Mouse (Mus musculus): ENCODE measurements around the gene Syde2.
"Not testable (repeated sequence)": the region's sequence is repeated elsewhere in the genome, so short reads cannot be mapped to it uniquely, and the experiment has no call there.

The Syde2 gene

DNA sequence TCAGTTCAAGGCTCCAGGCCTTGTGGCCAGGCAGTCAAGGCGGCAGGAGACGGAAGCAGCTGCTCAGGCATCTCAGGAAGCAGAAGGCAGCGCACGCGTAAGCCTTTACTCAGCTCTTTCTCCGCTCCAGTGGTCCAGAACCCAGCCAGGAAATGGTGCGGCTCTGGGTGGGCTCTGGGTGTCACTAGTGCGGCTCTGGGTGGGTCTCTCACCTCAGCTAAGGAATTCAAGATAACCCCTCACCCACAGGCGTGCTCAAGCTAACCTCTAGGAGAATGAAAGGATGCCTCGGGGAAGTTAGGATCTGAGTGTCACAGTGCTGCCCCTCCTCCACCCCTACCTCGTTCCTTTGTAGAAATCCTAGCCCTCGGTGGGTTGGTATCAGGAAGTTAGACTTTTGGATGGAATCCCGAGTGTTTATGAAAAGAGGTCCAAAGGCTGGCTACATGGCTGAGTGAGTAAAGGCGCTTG is 18.6 kb upstream of the Syde2 start:
- no peak for DNase-seq

DNA sequence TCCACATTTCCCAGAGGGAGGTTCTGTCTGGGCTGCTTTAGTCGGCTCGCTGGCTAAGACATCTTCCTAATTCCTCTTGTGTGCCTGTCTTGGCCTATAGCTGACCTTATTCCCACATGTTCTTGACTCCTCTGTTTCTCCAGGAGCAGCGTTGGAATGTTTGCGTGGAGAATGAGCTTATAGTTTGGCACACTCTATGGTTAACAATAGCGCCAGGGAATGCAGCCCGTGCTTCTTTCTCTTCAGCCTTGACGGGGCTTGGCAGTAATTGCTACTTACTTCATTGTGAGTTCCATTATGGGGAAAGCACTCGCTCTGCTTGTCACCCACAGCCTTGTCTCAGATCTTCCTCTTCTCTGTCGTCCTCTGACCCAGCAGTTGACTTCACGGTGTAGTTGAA is 16.2 kb upstream of the Syde2 start:
- DNase-seq = no peak

DNA sequence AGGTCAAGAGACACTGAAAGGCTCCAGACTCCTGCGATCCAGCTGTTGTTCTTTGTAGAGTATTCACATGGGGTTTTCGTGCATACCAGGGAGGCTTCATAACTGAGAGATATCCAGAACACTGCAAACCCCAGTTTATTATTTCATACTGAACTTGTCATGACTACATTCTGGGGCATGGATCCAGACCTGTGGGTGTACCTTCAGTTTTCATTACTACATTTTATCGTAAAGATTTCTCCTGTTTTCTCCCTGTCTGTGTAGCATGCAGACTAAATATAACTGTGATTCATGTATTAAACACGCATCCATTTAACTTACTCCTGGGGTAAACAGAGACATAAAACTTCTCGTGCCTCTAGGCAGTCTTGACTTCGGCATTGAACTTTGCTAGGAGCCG is 12.7 kb upstream of the Syde2 start:
- no peak for DNase-seq

DNA sequence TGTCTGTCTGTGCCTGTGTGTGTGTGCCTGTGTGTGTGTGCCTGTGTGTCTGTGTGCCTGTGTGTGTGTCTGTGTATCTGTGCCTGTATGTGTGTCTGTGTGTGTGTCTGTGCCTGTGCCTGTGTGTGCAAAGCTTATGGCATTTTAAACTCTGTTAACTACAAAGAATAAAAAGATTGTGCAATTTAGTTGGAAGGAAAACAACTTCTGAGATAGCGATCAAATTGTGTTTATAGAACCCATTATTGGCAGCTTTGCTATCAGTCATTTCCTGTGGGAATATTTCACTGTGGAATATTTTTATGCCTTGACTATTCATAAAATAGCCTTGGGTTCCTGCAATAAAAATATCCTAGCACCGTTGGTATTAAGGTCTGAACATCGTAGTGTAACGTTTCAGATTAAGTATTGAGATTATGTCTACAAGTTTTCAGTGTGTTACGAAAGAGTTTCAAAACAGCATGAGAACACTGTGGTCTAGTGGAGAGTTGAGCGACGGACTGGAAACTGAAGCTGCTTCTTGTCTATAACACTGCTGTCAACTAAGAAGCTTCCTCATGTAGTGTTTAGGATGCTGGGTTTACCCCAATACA is 2.2 kb upstream of the Syde2 start:
- DNase-seq = no peak

DNA sequence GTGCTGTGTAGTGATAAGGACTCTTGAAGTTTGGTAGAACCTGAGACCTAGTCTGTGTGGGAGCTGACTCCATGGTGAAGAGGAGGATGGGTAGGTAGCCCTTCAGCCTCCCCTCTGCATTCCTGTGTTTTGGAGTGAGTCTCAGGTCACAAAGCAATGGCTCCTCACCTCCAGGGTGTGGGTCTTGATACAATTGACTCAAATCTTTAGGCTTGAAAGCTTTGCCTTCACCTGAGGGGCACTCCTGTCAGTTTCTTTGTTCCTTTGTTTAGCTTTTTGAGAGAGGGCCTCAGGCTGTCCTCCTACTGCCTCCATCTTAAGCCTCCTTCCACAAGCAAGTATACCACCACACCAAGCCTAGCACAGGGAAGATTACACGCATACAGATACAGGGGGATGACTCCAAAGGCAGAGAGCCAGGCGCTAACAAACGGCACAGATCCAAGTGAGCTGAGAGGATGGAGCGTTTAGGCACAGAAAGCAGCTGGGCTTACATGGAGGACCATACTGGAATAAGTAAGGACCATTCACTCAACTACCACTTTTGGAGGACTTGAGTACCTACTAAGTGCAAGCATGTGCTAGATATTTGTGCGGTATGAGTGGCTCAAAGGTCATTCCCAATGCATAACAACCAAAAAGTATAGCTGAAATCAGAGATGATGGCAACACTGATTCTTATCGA is 1.2 kb upstream of the Syde2 start:
- no peak for DNase-seq

DNA sequence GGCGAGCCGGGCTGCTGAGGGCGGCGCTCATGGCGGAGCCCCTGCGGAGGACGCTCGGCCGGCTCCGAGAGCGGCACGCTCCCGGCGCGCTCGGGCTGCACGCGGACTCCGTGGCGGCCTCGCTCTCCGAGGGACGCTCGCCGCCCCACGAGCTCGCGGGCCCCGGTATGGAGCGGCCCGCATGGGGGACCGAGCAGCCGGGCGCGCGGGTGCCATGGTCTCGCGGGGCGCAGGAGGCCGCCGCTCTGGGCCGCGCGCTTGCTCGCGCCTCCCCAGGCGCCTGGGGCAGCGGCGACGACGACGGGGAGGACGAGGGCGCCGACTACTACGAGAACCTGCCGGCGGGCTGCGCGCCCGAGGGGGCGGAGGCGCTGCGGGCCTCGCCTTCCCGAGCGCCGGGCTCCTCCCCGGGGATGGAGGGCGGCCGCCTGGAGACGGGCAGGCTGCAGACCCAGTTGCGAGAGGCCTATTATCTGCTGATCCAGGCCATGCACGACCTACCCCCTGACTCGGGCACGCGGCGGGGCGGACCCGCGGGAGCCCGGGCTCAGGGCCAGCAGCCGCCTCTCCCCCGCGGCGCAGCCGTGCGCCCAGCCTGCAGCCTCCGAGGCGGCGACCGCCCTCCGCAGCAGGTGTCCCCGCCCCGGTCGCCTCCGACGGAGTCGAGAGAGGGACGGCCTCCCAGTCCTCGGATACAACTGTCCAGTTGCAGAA is 457 bp downstream of the Syde2 start:
- DNase-seq = peak; percentile 29 to 46

DNA sequence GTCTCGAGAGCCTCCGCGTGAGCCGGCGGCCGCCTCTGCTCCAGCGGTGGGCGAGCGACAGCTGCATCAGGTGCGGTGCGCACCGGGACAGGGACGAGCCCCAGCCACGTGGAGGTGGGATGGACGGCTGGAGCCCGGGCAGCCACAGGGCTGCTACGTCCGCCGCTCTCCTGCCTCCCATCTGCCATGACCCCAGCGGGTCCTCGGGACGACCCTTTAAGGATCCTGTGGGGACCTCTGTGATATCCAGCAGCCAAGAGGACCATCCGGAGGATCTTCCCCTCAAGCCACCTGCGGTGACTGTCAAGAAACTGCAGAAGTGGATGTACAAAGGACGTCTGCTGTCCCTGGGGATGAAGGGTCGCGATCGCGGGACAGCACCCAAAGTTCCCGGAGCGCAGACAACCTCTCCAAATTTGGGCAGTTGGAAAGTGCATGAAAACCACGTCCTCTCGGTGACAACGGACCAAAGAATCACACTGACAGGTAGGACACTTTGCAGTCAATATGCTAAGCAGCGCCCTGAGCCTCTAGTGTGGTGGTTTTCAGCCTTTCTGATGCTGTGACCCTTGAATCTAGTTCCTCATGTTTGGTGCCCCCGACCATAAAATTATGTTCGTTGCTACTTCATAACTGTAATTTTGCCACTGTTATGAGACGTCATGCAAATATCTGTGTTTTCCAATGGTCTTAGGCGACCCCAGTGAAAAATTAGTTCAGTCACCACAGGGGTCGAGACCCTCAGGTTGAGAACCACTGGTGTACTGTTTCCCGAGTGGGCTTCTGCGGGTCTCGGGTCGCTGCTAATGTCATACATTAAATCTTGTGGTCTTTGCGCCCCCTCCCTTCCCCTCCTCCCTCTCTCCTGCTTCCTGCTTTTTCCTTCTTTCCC is 1.3 kb downstream of the Syde2 start:
- no peak for DNase-seq

DNA sequence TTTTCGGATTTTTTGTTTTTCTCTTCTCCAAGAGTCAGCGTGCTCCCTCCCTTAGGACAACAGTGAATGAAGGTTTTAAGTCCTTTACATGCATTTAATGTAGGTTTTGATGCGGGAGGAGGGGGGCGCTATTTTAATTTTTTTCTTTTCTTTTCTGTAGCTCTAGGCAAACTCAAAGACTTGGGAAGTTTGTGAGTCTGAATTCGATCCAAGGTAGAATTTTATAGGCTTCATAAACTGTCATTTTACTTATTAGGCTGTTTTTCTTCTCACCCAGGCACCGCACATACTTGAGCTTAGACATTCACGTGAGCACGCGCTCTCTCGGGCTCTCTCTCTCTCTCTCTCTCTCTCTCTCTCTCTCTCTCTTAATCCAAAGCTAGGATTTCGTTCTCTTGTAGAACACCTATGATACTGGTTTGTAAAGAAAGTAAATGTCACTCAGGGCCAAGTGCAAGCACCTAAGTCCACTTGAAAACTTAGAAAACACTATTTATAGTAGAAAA is 2.0 kb downstream of the Syde2 start:
- no peak for DNase-seq

DNA sequence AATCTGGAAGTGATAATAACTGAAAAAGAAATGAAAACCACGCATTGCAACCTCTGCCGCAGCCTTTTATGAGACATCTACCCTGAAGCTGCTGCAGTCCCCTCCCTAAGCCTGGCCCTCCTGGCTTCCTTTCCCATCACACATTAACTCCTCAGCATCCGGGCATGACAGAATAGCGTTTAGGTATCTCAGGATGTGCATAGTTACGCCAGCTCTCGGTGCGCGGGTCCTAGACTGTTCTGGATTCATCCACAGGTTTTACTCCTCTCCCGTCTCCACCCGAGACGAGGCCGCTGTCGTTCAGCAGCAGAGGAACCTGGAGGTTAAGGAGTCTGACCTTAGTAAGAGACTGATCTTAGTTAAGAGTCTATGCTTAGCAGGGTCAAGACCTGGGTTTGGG is 3.5 kb downstream of the Syde2 start:
- no peak for DNase-seq

DNA sequence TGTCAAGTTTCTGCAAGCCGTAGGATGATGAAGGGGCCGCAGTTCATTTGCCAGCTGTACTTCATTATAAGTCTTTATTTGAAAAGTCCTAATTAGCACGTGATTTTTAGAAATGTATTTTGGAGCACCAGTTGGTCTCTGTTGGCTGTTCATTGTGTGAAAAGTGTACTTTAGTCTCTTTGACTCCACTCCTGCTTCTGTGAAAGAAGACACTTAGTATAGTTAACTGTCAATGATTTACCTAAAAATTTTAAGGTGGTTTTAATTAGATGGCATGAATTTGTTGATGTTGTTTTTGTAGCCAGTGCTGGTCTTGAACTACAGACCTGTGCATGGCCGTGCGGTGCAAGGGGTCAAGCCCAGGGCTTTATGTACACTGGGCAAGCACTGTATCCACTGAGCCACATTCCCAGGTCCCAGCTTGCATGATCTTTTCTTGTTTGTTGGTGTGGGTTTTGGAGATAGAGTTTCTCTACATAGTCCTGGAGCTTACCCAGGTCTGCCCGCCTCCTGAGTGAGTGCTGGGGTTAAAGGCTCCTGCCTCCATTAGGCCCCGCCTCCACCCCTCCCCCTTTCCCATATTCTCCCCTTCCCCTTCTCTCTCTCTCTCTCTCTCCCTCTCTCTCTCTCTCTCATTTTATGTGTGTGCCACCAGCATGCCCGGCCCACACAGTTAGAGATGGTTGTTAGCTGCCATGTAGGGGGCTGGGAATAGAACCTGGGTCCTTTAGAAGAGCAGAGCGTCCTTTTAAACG is 4.5 kb downstream of the Syde2 start:
- no peak for DNase-seq

DNA sequence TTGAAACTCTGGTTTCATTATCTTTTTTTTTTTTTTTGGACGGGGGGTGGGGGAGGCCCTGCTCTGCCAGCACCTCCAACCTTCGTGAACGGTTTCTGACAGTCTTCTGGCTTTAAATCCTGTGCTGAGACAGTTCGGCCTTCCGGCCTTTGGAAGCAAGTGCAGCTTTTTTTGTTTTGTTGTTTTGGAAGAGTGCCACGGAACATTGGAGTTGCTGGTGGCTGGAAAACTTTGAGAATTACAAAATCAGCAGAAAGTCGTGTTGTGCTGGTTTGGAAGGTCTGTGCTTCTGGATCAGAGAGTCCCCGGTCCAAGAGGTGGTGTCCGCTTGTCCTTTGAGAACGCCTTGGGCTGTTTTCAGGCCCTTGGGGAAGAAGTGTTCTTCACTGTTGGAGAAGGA is 5.1 kb downstream of the Syde2 start:
- no peak for DNase-seq

DNA sequence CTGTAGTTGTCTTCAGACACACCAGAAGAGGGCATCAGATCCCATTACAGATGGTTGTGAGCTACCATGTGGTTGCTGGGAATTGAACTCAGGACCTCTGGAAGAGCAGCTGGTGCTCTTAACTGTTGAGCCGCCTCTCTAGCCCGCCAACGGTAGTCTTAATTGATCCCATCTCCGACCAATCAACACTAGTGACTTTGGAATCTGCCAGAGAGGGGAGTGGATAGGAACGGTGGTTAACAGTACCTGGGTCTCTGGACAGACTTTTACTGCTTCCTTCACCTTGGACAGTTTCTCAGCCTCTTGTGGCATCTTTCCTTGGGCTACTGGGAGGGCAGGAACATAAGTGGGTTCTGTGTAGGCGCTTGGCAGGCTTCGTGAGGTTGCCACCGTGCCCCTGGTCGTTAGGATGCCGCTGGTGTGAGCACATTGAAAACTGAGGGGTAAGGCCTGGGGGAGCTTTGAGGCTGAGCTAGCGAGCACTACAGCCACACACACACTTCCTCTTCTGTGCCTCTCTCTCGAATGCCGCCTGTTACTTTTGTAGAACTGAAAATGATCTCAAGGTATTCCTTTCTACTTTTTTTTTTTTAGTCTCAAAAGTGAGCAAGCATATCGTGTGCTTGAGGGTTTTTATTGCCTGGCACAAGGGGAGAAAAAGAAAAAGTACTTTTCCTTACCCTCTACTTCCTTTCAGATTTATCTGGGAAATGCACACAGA is 6.0 kb downstream of the Syde2 start:
- no peak for DNase-seq

DNA sequence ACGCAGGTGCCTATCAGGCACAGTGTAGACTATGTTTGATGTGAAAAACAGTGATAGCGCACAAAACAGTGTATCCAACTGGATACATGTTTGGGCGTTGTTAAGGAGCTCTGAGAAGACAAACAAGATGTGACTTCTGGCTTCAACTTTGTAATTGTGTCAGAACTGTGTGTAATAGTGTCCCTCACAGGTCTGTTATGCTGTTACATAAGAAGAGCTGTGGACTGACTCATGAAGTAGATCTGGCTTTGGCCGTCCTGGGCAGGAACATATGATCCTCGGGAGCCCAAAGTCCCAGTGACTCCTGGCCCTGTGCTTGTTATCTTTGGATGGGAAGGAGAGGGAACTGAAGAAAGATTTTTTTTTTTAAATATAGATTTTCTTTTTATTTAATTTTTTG is 7.8 kb downstream of the Syde2 start:
- DNase-seq = no peak

DNA sequence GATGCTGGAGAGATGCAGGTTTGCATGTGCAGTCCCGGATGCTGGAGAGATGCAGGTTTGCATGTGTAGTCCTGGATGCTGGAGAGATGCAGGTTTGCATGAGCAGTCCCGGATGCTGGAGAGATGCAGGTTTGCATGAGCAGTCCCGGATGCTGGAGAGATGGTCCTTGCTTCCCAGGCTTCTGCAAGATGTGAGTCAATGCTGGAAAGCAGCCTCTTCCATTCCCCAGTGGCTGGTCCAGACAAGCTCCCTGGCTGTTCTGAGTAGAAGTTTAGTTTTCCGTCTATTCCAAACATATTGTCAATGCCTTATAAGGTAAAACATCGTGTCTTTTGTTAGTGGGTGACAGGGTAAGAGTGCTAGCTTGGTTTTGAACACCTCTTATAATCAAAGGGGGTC is 8.9 kb downstream of the Syde2 start:
- not testable (repeated sequence) for DNase-seq

DNA sequence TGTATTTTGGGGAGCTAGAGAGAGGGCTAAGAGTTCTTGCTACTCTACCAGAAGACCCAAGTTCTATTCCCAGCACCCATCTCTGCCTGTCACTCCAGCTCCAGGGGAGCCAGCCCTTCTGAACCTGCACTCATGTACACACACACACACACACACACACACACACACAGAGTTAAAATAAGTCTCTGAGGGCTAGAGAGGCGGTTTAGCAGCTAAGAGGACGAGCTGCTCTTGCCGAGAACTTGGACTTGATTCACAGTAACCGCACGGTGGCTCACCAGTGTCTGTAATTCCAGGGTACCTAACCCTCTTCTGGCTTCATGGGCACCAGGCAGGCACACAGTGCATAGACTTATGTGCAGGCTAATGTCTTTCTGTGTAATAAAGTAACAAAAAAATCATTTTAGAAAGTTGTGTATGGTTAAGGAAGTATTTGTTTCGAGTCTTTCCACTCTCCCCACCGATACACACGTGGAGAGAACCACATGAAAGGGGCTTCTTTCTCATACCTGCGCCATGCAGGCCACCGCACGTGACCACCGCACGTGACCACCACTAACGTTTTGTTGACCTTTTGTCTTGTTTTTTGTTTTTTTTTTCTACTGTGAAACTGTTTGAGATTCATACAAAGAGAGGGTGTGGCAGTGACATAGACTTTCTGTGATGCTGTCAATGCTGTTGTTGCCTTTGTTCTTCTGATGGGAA is 16.8 kb downstream of the Syde2 start:
- no peak for DNase-seq

DNA sequence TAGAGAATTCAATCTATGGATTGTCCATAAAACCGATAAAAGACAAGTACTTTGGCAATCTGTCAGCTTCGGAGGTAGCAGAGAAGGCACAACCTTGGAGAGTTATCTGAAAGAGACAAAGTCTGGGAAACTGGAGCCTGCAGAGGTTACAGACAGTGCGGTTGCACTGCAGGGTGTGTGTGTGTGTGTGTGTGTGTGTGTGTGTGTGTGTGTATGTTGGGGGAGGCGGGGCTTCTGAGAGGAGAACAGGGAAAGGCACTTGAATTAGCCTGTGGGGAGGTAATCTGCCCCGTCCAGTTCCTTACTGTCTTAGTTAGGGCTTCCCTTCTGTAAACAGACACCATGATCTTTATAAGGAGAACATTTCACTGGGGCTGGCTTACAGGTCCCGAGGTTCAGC is 20.2 kb downstream of the Syde2 start:
- DNase-seq = no peak

DNA sequence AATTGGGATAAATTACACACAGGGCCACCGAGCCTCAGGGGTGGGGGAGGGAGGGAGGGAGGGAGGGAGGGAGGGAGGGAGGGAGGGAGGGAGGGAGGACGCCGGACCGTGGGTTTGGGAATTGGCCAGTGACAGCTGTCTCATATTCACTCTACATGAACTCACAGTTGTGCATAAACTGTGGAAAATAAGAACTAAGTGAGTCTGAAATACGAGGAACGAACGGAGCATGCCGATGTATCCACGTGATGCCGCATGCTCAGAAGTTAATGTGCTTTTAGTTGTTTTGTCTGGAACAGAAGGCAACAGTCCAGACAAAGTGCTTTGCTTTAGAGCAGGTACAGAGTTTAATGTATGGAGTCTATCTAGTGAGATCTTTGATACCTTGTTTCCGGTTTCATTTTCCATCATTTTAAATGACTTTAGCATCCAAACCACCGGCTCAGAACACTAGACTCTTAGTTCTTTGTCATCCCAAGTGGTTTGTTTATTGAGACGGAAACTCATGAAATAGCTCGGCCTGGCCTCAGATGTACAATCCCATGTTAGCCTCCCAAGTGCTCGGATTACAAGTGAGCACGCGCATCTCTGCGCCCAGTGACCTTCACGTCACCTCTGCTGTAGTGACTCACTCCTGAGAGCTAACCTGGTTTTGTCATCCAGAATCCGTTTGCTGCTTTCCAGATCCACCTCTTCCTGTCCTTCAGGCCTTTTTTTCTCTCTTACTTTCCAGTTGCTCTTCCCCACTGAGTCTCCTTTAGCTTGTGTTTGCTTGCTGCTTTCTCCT is 22.4 kb downstream of the Syde2 start:
- DNase-seq = no peak

DNA sequence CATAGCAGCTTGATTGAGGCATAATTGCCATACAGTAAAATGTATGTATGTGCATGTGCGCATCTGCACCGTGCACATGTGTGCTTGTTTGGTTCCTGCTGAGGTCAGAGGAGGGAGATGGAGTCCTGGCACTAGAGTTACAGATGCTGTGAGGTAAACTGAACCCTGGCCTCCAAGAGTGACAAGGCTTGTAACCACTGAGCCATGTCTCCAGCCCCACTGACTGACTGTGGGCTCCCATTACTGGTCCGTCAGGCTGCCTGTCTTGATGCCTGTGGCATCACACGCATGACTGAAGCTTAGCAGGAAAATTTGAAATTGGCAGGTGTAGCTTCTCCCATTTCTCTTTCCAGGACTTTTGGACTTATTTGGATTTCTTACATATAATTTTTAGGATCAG is 23.1 kb downstream of the Syde2 start:
- no peak for DNase-seq

DNA sequence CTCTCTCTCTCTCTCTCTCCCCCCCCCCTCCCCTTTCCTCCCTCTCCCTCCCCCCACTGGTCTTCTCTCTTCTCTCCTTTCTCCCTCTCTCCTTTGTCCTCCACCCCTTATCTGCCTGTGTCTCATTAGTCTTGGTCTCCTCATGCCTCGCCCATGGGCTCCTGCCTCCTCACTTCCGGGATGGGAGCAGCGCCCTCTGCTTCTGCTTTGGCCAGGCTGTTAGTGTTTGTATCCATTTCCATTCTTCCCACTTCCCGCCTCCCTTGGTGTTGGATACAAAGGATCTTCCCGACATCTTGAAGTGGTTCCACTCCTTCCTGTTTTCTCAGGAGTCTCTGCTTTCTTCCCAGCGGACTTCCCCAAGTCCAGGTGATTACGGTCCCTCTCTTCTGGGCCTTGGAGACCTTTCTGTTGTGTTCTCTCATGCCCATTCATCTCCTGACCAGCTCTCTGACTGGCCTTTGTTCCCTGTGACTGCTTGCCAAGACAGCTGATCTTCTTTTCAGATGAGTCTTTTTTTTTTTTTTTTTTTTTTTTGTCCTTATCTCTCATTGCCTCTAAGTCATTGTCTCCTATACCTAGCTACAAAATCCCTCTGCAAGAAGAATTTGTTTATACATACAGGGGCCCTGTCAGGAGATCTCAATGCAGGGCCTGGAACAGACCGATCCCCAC is 24.0 kb downstream of the Syde2 start:
- DNase-seq = no peak
